Mouse (Mus musculus): ENCODE data around the gene Inppl1. TPM values are rescaled to one million over a fixed set of nuclear protein-coding genes. Genes with fewer than 3 reads are reported as not detected.

Inppl1 gene
- 0.58 and 5.6 TPM in 2 replicates for total RNA-seq (2015; ENCODE audit: low replicate concordance)
- total RNA-seq (2017; ENCODE audit: low replicate concordance) = 1.4 and 18.0 TPM in 2 replicates

DNA sequence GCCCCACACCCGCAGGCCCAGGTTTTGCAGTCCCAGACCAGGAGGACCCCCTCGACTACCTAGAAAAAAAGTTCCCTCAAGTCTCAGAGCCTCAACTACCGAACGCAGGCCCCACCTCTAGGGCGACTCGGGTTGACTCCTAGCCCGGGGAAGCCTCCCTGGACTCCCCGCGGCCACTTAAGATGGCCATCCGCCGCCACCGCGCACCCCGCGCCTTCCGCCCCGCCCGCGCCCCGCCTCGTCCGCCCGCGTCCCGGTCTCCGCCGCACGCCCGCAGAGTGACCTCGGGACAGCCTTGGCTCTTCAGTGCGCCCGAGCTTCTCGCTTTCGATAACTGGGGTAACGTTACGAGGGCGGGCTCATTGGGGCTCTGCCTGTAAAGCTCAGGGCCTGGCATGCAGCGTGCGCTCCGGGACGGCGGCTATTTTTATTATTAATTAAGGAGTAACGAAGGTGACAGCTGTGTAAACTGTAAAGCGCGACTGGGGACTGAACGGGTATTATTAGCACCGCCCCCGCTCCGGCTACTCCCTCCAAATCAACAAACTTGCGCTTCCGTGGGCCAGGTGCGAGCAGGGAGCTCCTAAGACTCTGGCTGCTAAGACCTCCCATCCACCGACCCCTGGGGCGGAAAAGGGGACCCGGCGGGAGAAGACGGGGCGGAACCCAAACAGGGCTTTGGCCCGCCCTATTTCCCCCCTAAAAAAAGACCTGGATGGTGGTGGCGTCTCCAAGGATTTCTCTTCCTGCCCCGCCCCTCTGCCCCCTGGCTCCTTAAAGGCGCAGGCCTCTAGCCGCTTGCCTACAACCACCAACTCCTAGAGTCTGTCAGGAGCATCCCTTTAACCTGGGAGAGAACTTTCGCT lies at the start of gene Inppl1:
TSS of gene Inppl1 (minus strand) at position 624 of the 866 bp plus-strand sequence.
- no peak for ATAC-seq (replicated peaks; ENCODE audit: low FRiP score, poor library complexity, severe bottlenecking)

DNA sequence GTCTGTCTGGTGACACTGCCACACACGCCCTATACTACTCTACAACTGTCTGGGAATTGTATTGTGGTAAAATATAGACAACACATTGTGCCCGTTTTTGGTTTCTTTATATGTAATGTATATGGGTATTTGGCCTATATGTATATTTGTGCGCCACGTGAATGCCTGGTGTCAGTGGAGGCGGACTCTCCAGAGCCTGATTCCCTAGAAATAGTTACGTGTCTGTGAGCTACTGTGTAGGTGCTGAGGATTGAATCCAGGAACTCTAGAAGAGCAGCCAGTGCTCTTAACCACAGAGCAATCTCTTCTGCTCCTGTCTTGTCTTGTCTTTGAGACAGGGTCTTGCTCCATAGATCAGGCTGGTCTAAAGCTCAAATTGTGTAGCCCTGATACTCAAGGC lies 48.2 kb upstream of the Inppl1 start:
- no peak for ATAC-seq (replicated peaks; ENCODE audit: low FRiP score, poor library complexity, severe bottlenecking)

DNA sequence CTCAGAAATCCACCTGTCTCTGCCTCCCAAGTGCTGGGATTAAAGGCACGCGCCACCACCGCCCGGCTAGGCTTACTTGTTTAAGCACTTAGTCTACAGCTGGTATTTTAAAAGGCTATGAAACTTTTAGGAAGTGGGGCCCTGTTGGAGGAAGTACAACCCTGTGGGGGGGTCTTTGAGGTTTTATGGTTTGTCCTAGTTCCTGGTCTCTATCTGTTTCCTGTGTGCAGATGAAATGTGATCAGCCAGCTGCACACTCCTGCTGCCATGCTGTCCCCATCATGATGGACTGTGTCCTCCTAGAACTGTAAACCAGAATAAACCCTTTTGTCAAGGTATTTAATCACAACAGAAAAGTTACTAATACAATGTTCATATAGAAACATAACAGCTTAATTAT lies 46.1 kb upstream of the Inppl1 start:
- no peak for ATAC-seq (replicated peaks; ENCODE audit: low FRiP score, poor library complexity, severe bottlenecking)

DNA sequence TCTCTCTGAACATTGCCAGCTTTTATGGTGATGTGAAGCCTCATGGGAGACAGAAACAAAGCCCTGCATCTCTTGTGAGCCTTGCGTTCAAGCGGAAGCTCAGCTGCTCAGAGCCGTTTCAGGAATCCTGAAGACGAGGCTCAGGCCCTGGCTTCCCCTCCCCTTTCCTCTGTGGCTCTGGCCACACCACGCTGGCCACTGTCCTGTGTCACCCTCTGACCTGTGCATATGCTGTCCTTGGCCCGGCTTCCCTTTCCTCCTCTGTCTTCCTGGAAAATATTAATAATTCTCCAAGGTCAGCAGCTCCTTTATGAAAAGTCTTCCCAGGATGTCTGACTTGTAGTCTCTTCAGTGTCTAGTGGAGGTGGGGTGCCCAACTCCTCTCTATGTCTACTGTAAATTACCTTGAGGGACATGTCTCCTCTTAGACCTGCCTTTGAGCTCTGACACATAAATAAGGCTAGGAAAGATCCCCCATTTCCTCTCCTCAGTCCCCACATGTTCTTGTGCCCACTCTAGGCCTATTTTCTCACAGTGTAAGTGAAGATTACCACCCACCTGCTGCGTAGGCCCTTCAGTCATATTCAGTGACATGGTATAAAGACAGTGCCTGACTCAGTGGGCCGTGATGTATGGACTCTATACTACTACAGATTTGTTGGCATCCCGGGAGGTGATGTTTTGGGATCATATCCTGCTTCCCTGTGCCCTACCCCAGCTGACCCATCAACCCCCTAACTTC lies 44.6 kb upstream of the Inppl1 start:
- ATAC-seq (replicated peaks; ENCODE audit: low FRiP score, poor library complexity, severe bottlenecking) = 0 out of 2 replicates have a peak, but pooled peaks have one; percentile 11

DNA sequence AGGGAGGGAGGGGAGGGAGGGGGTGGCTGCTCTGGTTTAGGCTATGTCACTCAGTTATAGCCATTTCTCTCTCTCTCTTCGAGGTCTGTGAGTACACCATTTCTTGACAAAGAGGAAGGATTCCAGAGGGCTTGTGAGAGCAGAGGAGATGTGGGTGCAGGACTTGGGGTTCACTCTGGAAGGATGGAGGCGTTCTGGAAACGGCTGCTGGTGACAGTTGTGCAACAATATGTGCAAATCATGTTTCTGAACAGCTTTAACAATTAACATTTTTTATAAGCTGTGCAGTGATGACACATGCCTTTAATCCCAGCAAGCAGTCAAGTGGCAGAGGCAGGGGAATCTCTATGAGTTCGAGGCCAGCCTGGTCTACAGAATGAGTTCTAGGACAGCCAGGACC lies 42.8 kb upstream of the Inppl1 start:
- no peak for ATAC-seq (replicated peaks; ENCODE audit: low FRiP score, poor library complexity, severe bottlenecking)

DNA sequence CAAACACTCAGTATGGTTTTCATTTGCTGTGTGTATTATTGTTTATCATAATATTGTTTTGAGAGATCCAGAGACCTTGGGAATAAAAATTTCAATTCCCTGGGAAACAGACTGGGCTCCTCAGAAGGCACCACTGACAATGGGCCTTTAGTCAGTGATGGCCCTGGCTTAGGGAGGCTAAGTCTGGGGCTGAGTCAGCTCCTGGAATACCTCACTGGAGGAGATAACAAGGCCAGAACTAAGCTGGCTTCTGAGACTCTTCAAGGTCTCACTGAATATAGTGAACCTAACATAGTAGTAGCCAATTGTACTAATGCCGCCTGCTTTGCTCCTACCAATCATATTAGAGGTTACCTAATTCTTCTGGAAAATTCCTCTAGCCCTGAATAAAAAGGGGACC lies 37.9 kb upstream of the Inppl1 start:
- ATAC-seq (replicated peaks; ENCODE audit: low FRiP score, poor library complexity, severe bottlenecking) = no peak

DNA sequence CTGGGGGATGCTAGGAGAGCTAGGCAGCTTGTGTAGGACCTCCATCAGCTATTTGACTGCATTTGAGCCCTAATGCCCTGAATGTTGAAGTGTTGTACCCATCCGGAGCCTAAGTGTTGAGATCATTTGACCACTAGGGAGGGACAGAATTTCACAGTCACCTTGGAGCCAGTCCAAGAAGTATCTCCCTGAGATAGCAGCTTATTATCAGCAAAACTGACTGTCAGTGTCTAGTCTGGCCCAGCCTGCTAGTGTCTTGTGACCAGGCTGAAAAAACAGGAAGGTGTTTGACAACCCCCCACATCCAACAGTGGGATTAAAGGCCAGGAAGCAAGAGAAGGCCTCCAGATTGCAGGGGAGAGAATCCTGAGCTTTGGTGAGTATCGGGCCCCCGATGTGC lies 33.3 kb upstream of the Inppl1 start:
- 0 out of 2 replicates have a peak, but pooled peaks have one; percentile 33 for ATAC-seq (replicated peaks; ENCODE audit: low FRiP score, poor library complexity, severe bottlenecking)

DNA sequence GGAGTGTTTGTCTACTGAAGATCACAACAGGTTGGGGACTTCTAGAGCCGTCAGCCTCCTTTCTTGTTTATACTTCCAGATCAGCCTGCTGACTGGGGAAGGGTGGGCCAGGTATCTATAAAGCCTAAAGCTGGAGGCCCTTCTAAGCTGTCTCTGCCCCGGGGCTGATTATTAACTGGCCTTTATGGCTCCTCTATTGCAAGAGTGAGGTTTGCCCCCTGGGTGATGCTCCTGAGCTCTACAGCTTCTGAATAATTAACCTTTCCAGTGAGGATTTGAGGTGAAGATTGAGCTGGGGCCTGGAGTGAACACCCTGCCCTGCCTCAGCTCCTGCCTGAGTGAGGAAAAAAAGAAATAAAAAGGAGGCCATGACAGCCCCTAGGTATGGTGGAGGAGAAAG lies 32.6 kb upstream of the Inppl1 start, which contains the start of gene Folr1:
TSS of gene Folr1 (minus strand) at position 160 of the 400 bp plus-strand sequence.
- ATAC-seq (replicated peaks; ENCODE audit: low FRiP score, poor library complexity, severe bottlenecking) = no peak

DNA sequence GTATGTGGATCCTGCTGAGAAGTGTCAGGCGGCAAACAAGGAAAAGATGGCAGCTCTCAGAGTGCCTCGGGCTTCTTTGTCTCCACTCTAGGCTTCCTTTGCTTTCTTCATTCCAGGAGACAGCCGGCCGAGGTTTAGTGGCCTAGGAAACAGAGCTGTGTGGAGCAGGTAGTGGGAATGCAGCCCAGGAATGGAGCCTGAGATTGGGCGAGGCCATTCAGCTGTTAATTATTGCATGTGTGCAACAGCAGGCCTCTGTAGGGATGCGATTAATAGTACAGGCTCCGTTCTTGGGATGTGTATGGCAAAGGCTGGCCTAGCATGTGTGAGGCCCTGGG lies 31.1 kb upstream of the Inppl1 start:
- no peak for ATAC-seq (replicated peaks; ENCODE audit: low FRiP score, poor library complexity, severe bottlenecking)

DNA sequence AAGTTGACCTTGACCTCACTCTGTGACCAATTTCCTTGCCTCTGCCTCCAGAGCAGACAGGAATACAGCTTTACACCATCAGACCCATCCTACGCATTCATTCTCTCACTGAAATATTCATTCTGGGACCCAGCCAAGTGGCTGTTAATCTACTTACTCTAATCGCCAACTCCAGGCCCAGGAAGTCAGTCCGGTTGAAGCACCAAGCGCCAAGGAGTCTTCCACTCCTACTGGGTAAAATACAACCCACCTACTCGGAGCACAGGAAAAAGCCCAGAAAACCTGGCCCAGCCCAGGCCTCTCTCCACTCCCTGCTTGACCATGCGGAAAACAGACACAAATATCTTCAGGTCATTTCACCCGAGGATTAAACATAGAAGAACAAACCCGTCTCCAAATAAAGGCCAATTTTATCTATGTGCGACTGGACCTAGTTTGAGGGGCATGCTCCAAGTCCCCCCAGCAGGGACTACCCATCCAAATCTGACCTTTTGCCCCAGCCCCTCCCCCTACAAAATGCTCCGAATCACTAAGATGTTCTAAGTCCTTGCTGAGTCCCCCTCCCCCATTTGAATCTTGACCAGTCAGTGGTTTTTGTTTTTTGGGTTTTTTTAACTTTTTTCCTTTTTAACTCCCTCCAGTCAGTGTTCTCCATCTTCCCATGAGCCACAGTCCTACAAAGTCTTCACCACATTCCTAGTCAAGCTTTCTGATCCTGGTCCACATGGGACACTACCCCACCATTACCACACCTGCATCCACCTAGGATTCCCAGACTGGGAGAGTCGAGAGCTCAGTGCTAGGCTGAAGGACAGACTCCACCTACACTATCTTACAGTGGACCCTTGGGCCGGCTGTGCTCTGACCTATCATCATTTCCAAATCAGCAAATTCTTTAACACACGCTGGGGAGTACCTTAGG lies 30.5 kb upstream of the Inppl1 start:
- ATAC-seq (replicated peaks; ENCODE audit: low FRiP score, poor library complexity, severe bottlenecking) = peak; percentile 55

DNA sequence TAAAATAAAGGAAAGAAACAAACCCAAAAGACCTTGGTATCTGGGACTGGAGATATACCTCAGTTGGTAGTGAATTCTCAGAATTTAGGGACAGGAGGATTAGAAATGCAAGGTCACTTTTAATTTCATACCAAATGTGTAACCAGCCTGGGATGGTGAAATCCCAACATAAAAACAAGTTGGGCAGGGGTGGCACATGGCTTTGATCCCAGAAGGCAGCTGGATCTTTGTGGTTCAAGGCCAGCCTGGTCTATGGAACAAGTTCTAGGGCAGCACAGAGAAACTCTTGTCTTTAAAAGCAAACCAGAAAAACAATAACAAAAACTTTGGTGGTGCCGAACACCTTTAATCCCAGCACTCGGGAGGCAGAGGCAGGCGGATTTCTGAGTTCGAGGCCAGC lies 29.5 kb upstream of the Inppl1 start:
- no peak for ATAC-seq (replicated peaks; ENCODE audit: low FRiP score, poor library complexity, severe bottlenecking)

DNA sequence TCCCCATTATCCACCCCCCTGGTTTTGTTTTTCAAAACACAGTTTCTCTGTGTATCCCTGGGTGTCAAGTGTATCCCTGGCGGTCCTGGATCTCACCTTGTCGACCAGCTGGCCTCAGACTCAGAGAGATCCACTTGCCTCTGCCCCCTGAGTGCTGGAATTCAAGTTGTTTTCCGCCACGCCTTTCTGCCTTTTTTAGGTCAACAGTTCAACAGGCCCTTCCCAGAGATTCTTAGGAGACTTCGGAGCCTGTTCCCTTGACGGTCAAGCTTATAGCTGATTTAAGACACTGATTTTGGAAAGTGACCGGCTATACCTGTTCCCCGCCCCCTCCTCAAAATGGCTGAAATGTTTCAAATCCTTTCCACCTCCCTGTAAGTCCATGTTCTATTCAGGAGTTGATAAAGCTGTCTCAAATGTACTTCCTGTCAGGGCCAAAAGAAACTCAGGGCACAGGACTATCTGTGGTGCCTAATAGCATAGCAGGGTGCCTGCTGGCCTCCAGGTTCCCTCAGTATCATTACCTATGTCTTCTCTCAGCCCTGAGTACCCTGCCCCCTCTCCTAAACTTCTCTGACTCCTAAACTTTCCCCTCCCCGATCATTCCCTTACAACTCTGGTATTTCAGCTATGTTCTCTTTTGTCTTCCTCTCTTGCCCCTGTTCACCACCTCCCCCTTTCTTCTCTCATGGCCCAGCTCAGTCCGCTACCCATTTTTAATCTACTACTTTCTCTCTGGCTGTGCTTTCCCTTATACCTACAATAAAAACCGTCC lies 28.6 kb upstream of the Inppl1 start:
- ATAC-seq (replicated peaks; ENCODE audit: low FRiP score, poor library complexity, severe bottlenecking) = no peak

DNA sequence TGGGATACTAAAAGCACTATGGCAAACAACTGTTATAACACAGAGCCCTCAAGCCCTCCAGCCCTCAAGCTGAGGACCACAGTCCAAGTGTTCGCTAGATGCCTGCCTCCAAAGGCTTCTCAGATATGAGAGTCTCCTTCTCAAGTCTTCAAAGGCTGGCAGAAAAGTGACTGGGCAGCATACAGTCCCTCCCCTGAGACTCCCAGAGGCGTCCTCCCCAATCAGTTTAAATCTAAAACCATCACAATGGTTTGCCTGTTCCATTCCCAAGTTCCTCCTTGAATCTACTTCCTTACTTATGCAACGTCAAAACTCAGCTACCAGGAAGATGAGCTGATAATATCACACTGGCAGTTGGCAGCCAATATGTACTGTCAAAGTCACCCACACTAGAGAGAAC lies 25.4 kb upstream of the Inppl1 start, which contains the start of gene Anapc15:
TSS of gene Anapc15 (plus strand) at position 301 of the 400 bp plus-strand sequence.
- no peak for ATAC-seq (replicated peaks; ENCODE audit: low FRiP score, poor library complexity, severe bottlenecking)

DNA sequence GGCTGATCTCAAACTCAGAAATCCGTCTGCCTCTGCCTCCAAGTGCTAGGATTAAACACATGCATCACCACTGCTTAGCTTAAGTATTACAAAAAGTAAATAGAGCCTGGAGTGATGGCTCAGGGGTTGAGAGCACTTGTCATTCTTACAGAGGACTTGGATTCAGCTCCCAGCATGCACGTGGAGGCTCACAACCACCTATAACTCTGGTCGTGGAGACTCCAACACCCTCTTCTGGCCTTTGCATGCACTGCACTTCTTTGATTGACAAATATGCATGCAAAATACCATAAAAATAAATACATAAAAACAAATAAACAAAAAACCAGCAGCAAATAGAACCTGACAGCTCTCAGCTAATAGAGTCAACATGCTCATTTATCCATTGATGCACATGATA lies 24.3 kb upstream of the Inppl1 start:
- ATAC-seq (replicated peaks; ENCODE audit: low FRiP score, poor library complexity, severe bottlenecking) = no peak

DNA sequence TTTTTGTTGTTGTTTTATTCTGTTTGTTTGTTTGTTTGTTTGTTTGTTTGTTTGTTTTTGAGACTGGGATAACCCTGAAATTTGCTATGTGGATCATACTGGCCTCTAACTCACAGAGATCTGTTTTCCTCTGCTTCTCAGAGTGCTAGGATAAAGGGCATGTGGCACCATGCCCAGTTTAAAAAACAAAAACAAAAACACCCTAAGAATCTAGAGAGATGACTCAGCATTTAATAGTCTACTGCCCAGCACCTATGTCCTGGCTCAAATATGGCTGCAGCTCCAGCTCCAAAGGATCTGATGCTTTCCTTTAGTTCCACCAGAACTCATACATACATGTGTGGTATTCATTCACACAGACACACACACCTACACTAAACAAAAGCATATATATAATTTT lies 22.9 kb upstream of the Inppl1 start:
- no peak for ATAC-seq (replicated peaks; ENCODE audit: low FRiP score, poor library complexity, severe bottlenecking)

DNA sequence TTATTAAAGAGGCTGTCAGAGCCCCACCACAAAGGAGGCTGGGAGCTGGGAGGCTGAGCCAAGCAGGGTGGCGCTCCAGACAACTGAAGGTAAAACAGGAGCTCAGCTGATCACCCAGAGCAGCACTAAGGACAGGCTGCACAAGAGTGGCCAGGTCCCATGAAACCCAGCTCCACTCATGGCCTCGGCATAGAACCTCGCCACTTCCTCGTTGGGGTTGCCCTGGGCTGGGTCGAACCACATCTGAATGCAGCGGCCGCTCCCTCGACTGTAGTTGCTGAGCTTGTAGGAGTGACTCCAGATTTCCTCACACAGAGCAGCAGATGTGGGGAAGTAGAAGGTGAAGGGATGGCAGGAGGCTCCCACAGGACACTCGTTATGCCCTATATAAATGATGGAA lies 20.3 kb upstream of the Inppl1 start:
- no peak for ATAC-seq (replicated peaks; ENCODE audit: low FRiP score, poor library complexity, severe bottlenecking)

DNA sequence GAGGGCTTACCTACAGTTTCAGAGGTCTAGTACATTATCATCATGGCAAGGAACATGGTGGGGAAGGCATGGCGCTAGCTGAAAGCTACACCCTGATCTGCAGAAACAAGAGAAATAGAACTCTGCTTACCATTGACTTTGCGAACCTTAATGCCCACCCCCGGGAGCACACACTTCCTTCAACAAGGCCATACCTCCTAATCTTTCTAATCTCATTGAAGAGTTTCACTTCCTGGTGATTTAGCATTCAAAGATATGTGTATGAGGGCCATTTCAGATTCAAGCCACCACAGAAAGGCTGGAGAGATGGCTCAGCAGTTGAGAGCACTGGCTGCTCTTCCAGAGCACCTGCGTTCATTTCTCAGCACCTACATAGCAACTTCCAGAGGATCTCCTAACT lies 19.1 kb upstream of the Inppl1 start, which contains the start of gene Folr2:
TSS of gene Folr2 (minus strand) at position 101 of the 400 bp plus-strand sequence.
- ATAC-seq (replicated peaks; ENCODE audit: low FRiP score, poor library complexity, severe bottlenecking) = no peak

DNA sequence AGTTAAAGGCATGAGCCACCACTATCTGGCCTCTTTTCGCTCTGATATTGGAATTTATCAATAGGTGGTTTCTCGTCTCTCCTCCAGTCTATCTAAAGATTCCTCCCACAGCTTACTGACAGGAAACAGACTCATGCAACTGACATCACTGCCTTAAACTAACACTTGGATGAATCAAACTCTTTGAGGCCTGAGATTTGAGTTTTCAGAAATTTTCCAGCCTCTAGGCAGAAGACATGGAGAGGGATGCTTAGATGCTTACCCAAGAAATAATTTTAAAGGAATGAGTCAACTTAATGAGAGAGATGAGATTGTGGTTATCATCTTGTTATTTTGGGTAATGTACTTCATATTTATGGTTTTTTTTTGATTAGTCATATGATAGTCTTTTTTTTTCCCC lies 15.8 kb upstream of the Inppl1 start:
- ATAC-seq (replicated peaks; ENCODE audit: low FRiP score, poor library complexity, severe bottlenecking) = no peak

DNA sequence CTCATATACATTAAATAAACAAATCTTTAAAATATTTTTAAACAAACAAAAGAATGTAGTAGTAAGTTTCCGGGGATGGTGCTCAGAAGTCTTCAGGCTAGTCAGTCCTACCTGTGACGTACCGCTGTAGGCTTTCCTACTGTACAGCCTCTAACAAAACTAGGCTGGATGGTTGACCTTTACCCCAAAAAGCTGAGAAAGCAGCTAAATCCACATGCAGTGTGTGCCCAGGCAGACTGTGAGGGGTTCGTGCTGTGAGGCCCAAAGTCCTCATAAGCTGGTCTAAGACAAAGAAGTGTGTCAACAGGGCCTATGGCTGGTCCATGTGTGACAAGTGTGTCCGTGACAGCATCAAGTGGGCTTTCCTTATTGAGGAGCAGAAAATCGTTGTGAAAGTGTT lies 14.8 kb upstream of the Inppl1 start:
- ATAC-seq (replicated peaks; ENCODE audit: low FRiP score, poor library complexity, severe bottlenecking) = no peak

Data from erythroblast, adult 5-6 weeks (primary cell).